Mouse (Mus musculus) embryonic facial prominence, embryonic 14.5 days (tissue): ENCODE results near the gene Cpeb1. TPM values are rescaled to one million over a fixed set of nuclear protein-coding genes. Genes with fewer than 3 reads are reported as not detected.
A peak's percentile ranks its signal among the peaks of the same experiment; 100 is the strongest.

Experiments
- ATAC-seq: fragments of 200-750 bp; cut with Nextera tagmentation; 2 replicates; pipeline ENCODE4 v1.8.0; 2017; ENCODE audit warnings: low read depth, moderate number of reproducible peaks, moderate TSS enrichment
- DNase-seq: peaks from one replicate; pipeline ENCODE4 v3.0.0-alpha.2; 2015; ENCODE audit warnings: low spot score
- H3K27ac ChIP-seq: fragments of 300-500 bp; sonication (generic); replicated peaks from 2 replicates; pipeline ENCODE4 v1.5.1; 2014; ENCODE audit warnings: low read depth, mild to moderate bottlenecking, low read length, moderate library complexity
- H3K27me3 ChIP-seq: fragments of 300-500 bp; sonication (generic); replicated peaks from 2 replicates; pipeline ENCODE4 v1.6.1; 2014; ENCODE audit warnings: low read length; ENCODE audit not compliant: control insufficient read depth, insufficient read depth
- H3K36me3 ChIP-seq: fragments of 300-500 bp; sonication (generic); 2 replicates; pipeline ENCODE4 v1.6.1; 2014; ENCODE audit warnings: low read length, mixed read lengths; ENCODE audit not compliant: control insufficient read depth, insufficient read depth
- H3K4me1 ChIP-seq: fragments of 300-500 bp; sonication (generic); 2 replicates; pipeline ENCODE4 v1.6.1; 2014; ENCODE audit warnings: antibody characterized with exemption, low read length; ENCODE audit not compliant: control insufficient read depth, insufficient read depth
- H3K4me2 ChIP-seq: fragments of 300-500 bp; sonication (generic); 2 replicates; pipeline ENCODE4 v1.6.1; 2014; ENCODE audit warnings: low read depth, mild to moderate bottlenecking, low read length, moderate library complexity, mixed read lengths
- H3K4me3 ChIP-seq: fragments of 300-500 bp; sonication (generic); 2 replicates; pipeline ENCODE4 v1.5.1; 2014; ENCODE audit warnings: low read depth, mild to moderate bottlenecking, low read length
- H3K9ac ChIP-seq: fragments of 300-500 bp; sonication (generic); 2 replicates; pipeline ENCODE4 v1.6.1; 2014; ENCODE audit warnings: low read depth, mild to moderate bottlenecking, low read length, moderate library complexity, mixed read lengths
- H3K9me3 ChIP-seq: fragments of 300-500 bp; sonication (generic); 2 replicates; pipeline ENCODE4 v1.6.1; 2016; ENCODE audit warnings: low read length; ENCODE audit not compliant: control insufficient read depth
- WGBS: fragments of 180-500 bp; shearing (Covaris S2); extraction: QIAGEN DNeasy Blood & Tissue Kit; methylation state at CpG from one replicate; pipeline ENCODE4 v1.1.7; 2014; 5-methylcytosine and 5-hydroxymethylcytosine counted together
- polyA plus RNA-seq: library from polyadenylated mRNA; unstranded; fragments of >200 nt; fragmentation: Nextera tagmentation; extraction: Ambion mirVana; gene quantifications from 2 replicates; pipeline ENCODE4 v1.2.1, GENCODE M21; 2014

The Cpeb1 gene
- polyA plus RNA-seq, 1 experiment from 2014 or later: 3.4 TPM

DNA sequence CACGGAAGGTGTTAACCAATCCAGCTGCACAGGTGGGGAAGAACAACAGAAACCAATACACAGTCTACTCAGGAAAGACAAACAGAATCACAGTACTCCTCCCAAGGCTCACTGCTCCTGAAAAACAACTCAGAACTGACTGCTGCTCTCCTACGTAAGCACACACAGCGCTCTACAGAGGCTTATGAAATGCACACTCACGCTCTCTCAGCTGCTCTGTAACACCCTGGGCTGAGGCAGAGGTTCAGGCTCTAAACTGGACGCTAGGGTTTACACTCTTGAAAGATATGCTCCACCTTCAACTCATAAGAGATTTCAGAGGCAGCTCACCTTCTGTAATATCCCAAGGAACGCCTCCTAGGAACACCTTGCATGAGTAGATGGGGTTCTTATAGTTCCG lies 98.3 kb downstream of the Cpeb1 start:
- Histone ChIP-seq H3K4me3 (no peak overlapping the region), H3K27ac (no peak overlapping the region), H3K36me3 (no peaks in the 10 kb centered on the region), H3K4me1 (no peaks in the 10 kb centered on the region), H3K9ac (no peak overlapping the region), H3K9me3 (no peaks in the 10 kb centered on the region), H3K4me2 (no peak overlapping the region), H3K27me3 (no peaks in the 10 kb centered on the region)
- DNase-seq (no peak), ATAC-seq (no peak)
- WGBS: 76% methylated on average over 7 of the region's 7 CpGs

DNA sequence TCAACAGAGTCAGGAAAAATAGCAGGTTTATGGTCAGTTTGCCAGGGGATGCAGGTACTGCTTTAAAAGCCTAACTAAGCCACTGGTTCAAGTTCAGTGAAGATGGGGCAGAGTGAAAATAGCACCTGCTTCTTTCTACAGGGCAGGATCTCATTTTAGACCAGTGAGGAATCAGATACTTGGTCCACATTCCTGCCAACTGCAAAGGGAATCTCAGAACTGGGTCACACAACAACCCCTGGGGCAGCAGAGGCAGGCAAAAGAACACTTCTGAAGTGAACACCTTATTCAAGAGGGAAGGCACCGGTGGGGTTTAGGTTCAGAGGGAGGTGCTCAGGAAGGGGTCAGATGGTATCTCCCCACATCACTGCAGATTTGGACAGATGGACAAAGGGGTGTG lies 98.9 kb downstream of the Cpeb1 start:
- H3K4me2 ChIP-seq: no peak overlapping the region
- H3K9me3 ChIP-seq: no peaks in the 10 kb centered on the region
- H3K9ac ChIP-seq: no peak overlapping the region
- no peaks in the 10 kb centered on the region for H3K27me3 ChIP-seq
- no peaks in the 10 kb centered on the region for H3K36me3 ChIP-seq
- DNase-seq: no peak
- H3K4me1 ChIP-seq: no peaks in the 10 kb centered on the region
- no peak for ATAC-seq
- H3K27ac ChIP-seq: no peak overlapping the region
- 75% methylated on average over 1 of the region's 1 CpGs for WGBS
- no peak overlapping the region for H3K4me3 ChIP-seq

DNA sequence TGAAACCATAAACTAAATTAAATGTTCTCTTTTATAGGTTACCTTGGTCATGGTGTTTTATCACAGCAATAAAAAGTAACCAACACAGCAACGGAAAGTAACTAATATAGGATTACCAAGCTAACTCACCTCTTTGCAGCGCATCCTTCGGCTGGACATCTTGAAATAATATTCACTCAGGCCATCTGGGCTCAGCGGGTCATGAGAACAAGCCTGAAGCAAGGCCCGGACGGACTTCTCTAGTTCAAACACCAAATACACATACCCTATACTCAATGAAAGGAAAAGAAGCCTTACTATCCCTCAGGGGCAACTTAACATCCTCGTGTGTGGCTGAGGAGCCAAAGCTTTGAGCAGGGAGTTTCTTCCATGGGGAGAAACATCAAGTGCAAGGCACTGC lies 99.5 kb downstream of the Cpeb1 start:
- Histone ChIP-seq H3K4me2 (no peak overlapping the region), H3K4me1 (no peaks in the 10 kb centered on the region), H3K9ac (no peak overlapping the region), H3K9me3 (no peaks in the 10 kb centered on the region), H3K27ac (no peak overlapping the region), H3K36me3 (no peaks in the 10 kb centered on the region), H3K4me3 (no peak overlapping the region), H3K27me3 (no peaks in the 10 kb centered on the region)
- DNase-seq (no peak), ATAC-seq (no peak)
- 64% methylated on average over 7 of the region's 7 CpGs for WGBS

DNA sequence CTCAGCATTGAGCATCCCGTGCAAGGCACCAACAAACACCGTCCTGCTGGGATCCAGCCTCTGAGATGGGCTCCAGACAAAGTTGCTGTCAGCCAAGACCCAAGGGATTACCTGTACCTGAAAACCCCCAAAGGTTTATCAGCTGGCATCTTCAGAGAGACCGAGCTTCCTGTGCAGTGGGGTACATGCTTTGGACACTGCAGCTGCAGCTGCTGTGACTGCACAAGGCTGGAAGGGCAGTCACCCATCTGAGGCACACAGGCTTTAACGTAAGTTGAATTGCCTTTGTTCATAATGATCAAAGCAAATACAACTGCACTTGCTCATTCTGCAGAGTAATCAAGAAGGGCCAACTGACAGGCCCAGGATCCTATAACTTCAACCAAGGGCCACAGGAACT lies 103.4 kb downstream of the Cpeb1 start:
- ATAC-seq (no peak), DNase-seq (no peak)
- 66% methylated on average over 4 of the region's 4 CpGs for WGBS
- Histone ChIP-seq H3K9me3 (no peaks in the 10 kb centered on the region), H3K4me1 (no peaks in the 10 kb centered on the region), H3K4me3 (no peak overlapping the region), H3K4me2 (no peak overlapping the region), H3K27ac (no peak overlapping the region), H3K9ac (no peak overlapping the region), H3K36me3 (no peaks in the 10 kb centered on the region), H3K27me3 (no peaks in the 10 kb centered on the region)

DNA sequence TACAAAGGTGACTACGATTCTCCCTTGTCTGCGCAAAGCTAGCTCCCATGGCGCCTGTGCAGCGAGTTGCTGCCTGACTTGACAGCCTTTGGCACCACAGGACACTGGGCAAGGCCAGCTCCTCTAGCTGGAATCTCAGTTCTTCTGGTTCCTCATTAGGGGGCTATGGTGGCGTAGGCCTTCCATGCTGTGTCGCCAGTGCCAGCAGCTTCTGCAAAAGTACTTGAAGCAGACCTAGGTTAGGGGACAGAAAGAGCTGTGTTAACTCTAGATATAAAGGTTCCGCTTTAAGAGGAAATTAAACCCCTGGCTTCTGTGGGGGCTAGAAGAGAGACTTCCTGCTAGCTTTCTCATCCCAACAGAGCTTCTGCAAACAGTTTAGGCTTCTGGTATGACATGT lies 107.1 kb downstream of the Cpeb1 start:
- H3K9me3 ChIP-seq: no peaks in the 10 kb centered on the region
- H3K27me3 ChIP-seq: no peaks in the 10 kb centered on the region
- H3K4me1 ChIP-seq: peaks cover 7% of the 10 kb centered on the region; the same call in 1 of the 2 replicates
- ATAC-seq: no peak
- peaks cover 10% of the 10 kb centered on the region for H3K36me3 ChIP-seq
- no peak overlapping the region for H3K27ac ChIP-seq
- no peak overlapping the region for H3K4me3 ChIP-seq
- WGBS: 63% methylated on average over 7 of the region's 7 CpGs
- DNase-seq: no peak
- no peak overlapping the region for H3K9ac ChIP-seq
- H3K4me2 ChIP-seq: no peak overlapping the region

DNA sequence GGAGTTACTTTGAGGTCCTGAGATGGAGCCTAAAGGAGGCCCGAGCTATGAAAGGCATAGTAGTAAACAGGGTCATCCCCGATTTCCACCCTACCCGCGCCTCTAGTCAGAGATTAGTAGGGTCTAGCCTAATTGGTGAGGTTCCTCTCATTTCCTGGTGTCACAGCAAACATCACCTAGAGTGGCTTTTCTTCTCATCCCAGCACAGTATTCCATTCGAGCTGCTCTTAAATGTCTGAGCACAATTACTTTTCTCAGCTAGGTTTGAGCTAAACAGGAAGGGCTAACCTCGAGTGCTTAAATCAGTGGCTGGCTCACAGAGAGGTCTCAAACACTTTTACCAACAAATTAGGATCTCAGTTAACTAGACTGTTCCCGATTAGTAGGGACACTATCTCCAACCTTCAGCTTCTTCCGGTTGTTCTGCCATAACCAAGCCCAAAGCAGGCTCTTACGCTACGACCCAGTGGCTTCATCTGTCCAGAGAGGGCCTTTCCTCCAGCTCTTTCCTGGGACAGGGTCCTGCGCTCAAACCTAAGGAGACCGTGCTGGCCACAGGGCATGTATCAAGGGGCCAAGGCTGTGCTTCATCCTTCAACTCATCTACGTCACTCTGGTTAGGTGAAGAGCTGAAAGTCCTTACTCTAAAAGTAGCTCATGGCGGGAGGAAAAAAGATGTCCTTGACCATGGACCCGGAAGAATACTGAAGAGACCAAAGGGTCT lies 109.7 kb downstream of the Cpeb1 start:
- peaks cover 36% of the 10 kb centered on the region for H3K36me3 ChIP-seq
- no peaks in the 10 kb centered on the region for H3K27me3 ChIP-seq
- WGBS: 61% methylated on average over 15 of the region's 15 CpGs
- H3K27ac ChIP-seq: 0 out of 2 replicates have a peak overlapping the region, but pooled peaks have one; percentile 53
- peak overlapping the region; percentile 97 for H3K4me3 ChIP-seq
- DNase-seq: no peak
- H3K9ac ChIP-seq: peak overlapping the region; percentile 70
- H3K4me1 ChIP-seq: peaks cover 10% of the 10 kb centered on the region; the same call in 1 of the 2 replicates
- ATAC-seq: no peak; the same call in 1 of the 2 replicates
- H3K4me2 ChIP-seq: peak overlapping the region; percentile 56
- H3K9me3 ChIP-seq: no peaks in the 10 kb centered on the region

DNA sequence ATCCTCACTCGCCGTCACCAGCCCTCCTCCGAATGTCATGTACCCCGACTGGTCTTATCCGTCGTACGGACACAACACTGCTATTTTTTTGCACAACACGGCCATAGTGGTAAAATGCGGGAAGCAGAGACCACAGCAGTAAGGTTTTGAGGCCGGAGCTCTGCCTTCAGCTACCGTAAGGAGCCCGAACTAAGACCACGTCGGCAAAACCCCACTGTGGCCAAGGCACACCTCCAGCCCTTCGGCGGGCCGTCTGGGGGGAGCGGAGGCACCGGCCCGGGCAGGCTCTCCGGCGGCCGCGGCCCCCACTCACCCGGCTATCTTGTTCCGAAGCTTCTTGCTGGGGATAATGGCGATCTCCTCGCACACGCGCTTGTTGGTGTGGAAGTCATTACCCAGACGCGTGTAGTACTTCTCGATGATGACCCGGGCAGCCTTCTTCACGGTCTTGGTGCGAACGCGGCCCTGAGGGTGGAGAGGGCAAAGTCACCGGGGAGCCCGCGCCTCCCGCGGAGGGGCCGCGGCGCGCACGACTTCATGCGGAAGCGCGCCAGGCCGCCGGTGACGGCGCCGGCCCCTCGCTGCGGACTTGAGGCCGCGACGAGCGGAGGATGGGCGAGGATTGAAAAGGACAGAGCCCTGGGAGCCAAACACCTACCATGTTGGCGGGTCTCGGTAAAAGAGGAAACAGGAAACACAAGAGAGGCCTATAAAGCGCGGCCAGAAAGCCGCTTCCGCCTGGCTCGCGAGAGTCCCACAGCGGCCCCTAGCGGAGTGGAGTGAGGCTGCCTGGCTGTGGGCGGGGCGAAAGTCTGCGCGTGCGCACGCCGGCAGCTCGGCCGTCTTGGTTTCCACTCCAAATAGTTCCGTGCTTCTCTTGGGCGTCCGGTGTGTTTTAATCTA lies 110.5 kb downstream of the Cpeb1 start, which contains the start of gene Rps17:
Gene Rps17 (minus strand): TSS at position 711 of the 903 bp plus-strand sequence.
- peak; percentile 89 for ATAC-seq
- Histone ChIP-seq H3K36me3 (peaks cover 44% of the 10 kb centered on the region), H3K9me3 (no peaks in the 10 kb centered on the region), H3K9ac (peak within 1 kb of the TSS; percentile 99), H3K4me1 (peaks cover 10% of the 10 kb centered on the region; the same call in 1 of the 2 replicates), H3K4me2 (peak within 1 kb of the TSS; percentile 95), H3K27ac (peak within 1 kb of the TSS; percentile 82), H3K4me3 (peak within 1 kb of the TSS; percentile 97), H3K27me3 (no peaks in the 10 kb centered on the region)
- peak; percentile 95 for DNase-seq
- under 1% methylated on average over 74 of the region's 85 CpGs for WGBS

DNA sequence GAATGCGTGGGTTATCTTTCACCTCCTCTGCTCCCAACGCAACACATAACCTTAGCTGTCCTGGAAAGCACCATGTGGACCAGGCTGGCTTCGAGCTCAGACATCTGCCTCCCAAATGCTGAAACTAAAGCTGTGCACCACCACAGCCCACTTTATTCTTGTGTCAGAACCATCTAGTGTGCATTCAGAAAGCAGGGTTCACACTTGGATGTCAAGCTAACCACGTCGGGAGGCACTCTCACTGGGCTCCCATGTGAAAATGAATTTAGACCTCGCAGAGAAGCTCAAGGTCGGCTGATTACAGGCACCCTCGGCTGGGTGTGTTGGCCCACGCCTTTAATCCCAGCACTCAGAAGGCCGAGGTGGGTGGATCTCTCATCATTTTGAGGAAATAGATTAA lies 111.4 kb downstream of the Cpeb1 start:
- 6% methylated on average over 10 of the region's 10 CpGs for WGBS
- H3K27me3 ChIP-seq: no peaks in the 10 kb centered on the region
- ATAC-seq (no peak), DNase-seq (no peak)
- H3K27ac ChIP-seq: peak overlapping the region; percentile 82
- peaks cover 10% of the 10 kb centered on the region; the same call in 1 of the 2 replicates for H3K4me1 ChIP-seq
- no peaks in the 10 kb centered on the region for H3K9me3 ChIP-seq
- peak overlapping the region; percentile 95 for H3K4me2 ChIP-seq
- peaks cover 52% of the 10 kb centered on the region for H3K36me3 ChIP-seq
- peak overlapping the region; percentile 97 for H3K4me3 ChIP-seq
- peak overlapping the region; percentile 99 for H3K9ac ChIP-seq
